Mouse (Mus musculus) G1E (cell line): ENCODE results near the gene Rtl5. TPM values are rescaled to one million over a fixed set of nuclear protein-coding genes. Genes with fewer than 3 reads are reported as not detected.

Source experiments
- ATAC-seq: 2 replicates; pipeline ENCODE4 v1.8.0; 2016; ENCODE audit warnings: mild to moderate bottlenecking; ENCODE audit not compliant: insufficient number of reproducible peaks, poor library complexity, low FRiP score, severe bottlenecking; ENCODE audit errors: extremely low read depth
- DNase-seq: peaks from one replicate; pipeline ENCODE4 v3.0.0; 2012; ENCODE audit warnings: low spot score
- H3K27me3 ChIP-seq: 2 replicates; pipeline ENCODE4 v1.6.1; 2012; ENCODE audit warnings: mild to moderate bottlenecking, low read length, inconsistent platforms; ENCODE audit not compliant: insufficient read depth
- H3K36me3 ChIP-seq: replicated peaks from 2 replicates; pipeline ENCODE3; 2012; ENCODE audit warnings: mild to moderate bottlenecking, inconsistent platforms
- H3K4me1 ChIP-seq: 2 replicates; pipeline ENCODE4 v1.6.1; 2012; ENCODE audit warnings: low read depth, low read length, inconsistent platforms, mixed read lengths; ENCODE audit not compliant: insufficient read depth
- H3K4me3 ChIP-seq: 2 replicates; pipeline ENCODE4 v1.5.1; 2012; ENCODE audit warnings: low read depth, mild to moderate bottlenecking, inconsistent platforms, low read length, moderate library complexity, mixed read lengths
- H3K9me3 ChIP-seq: replicated peaks from 2 replicates; pipeline ENCODE4 v1.6.1; 2012; ENCODE audit warnings: inconsistent platforms
- CTCF ChIP-seq: IDR thresholded peaks from 2 replicates; pipeline ENCODE4 v1.5.1; 2012; ENCODE audit warnings: low read depth, low read length, inconsistent platforms, mixed read lengths
- GATA1 ChIP-seq: IDR thresholded peaks from 2 replicates; pipeline ENCODE4 v1.6.1; 2012; ENCODE audit warnings: borderline replicate concordance, low read length, inconsistent platforms, mixed read lengths
- GATA2 ChIP-seq: IDR thresholded peaks from 2 replicates; pipeline ENCODE4 v1.6.1; 2012; ENCODE audit warnings: low read depth, low read length, inconsistent platforms, borderline replicate concordance
- POLR2AphosphoS5 ChIP-seq: IDR thresholded peaks from 2 replicates; pipeline ENCODE4 v1.6.1; 2012; ENCODE audit warnings: low read depth, low read length, inconsistent platforms; ENCODE audit not compliant: insufficient replicate concordance
- TAL1 ChIP-seq: conservative IDR thresholded peaks from 2 replicates; pipeline ENCODE4 v1.6.1; 2012; ENCODE audit warnings: low read depth, low read length, inconsistent platforms, mixed read lengths
- polyA plus RNA-seq: library from polyadenylated mRNA; stranded (reverse); fragments of >175 nt; gene quantifications from 2 replicates; pipeline ENCODE4 v1.2.3, GENCODE M21; 2012
- total RNA-seq, 2 experiments: library from RNA; stranded (forward) in 1 of 2; stranded (reverse) in 1 of 2; fragments of 200-1000 nt in 1 of 2; fragments of >200 nt in 1 of 2; fragmentation: Nextera tagmentation in 1 of 2; gene quantifications; 2 replicates each; pipeline ENCODE4 v1.2.3; 2014 to 2017

Gene Rtl5
- total and polyA plus RNA-seq, 3 experiments, result 0.82 TPM; not detected in 2

GRCm38 (mm10) chrX:102068811-102069540, 2.1 kb downstream of the Rtl5 start:
- Histone ChIP-seq H3K4me1 (no peaks in the 10 kb centered on the region), H3K4me3 (no peak overlapping the region), H3K36me3 (no peaks in the 10 kb centered on the region), H3K9me3 (no peaks in the 10 kb centered on the region), H3K27me3 (peaks cover 13% of the 10 kb centered on the region; the same call in 1 of the 2 replicates)
- ATAC-seq (no peak), DNase-seq (no peak)
- no peak for TF ChIP-seq GATA2
- TF ChIP-seq TAL1, result no peak

GRCm38 (mm10) chrX:102067118-102067517, 4.0 kb downstream of the Rtl5 start:
- Histone ChIP-seq H3K4me1 (no peaks in the 10 kb centered on the region), H3K27me3 (peaks cover 10% of the 10 kb centered on the region; the same call in 1 of the 2 replicates), H3K9me3 (no peaks in the 10 kb centered on the region), H3K4me3 (no peak overlapping the region), H3K36me3 (no peaks in the 10 kb centered on the region)
- ATAC-seq (no peak), DNase-seq (no peak)
- TF ChIP-seq GATA1 (no peak), POLR2AphosphoS5 (no peak), GATA2 (no peak), TAL1 (no peak), CTCF (no peak)

- Histone ChIP-seq H3K9me3 (no peaks in the 10 kb centered on the region), H3K27me3 (peaks cover 7% of the 10 kb centered on the region; the same call in 1 of the 2 replicates), H3K4me1 (no peaks in the 10 kb centered on the region), H3K36me3 (no peaks in the 10 kb centered on the region), H3K4me3 (no peak overlapping the region)
- ATAC-seq (no peak), DNase-seq (no peak)
- TF ChIP-seq CTCF (peak; percentile 44; the same call in 1 of the 2 replicates), TAL1 (no peak)
These were observed 5.0 kb downstream of the Rtl5 start for GRCm38 (mm10) chrX:102066134-102066533.

- DNase-seq (no peak), ATAC-seq (no peak)
- no peak for TF ChIP-seq GATA1
- TF ChIP-seq TAL1, result no peak
- TF ChIP-seq CTCF, result no peak
- no peak for TF ChIP-seq GATA2
- no peak for TF ChIP-seq POLR2AphosphoS5
These were observed 5.8 kb downstream of the Rtl5 start for GRCm38 (mm10) chrX:102065213-102065775.

GRCm38 (mm10) chrX:102064062-102064461, 7.0 kb downstream of the Rtl5 start:
- Histone ChIP-seq H3K36me3 (no peaks in the 10 kb centered on the region), H3K27me3 (no peaks in the 10 kb centered on the region; the same call in 1 of the 2 replicates), H3K4me1 (no peaks in the 10 kb centered on the region; the same call in 1 of the 2 replicates), H3K4me3 (no peak overlapping the region), H3K9me3 (no peaks in the 10 kb centered on the region)
- ATAC-seq, result no peak
- no peak for TF ChIP-seq GATA2
- TF ChIP-seq TAL1, result no peak
- no peak for TF ChIP-seq POLR2AphosphoS5
- TF ChIP-seq GATA1, result no peak
- TF ChIP-seq CTCF, result no peak
- DNase-seq, result no peak

More at GRCm38 (mm10) chrX:102065213-102065775, 5.8 kb downstream of the Rtl5 start:
- Histone ChIP-seq H3K4me1 (no peaks in the 10 kb centered on the region; the same call in 1 of the 2 replicates), H3K4me3 (no peak overlapping the region), H3K27me3 (no peaks in the 10 kb centered on the region; the same call in 1 of the 2 replicates), H3K9me3 (no peaks in the 10 kb centered on the region), H3K36me3 (no peaks in the 10 kb centered on the region)

GRCm38 (mm10) chrX:102060891-102061290, 10.2 kb downstream of the Rtl5 start:
- Histone ChIP-seq H3K27me3 (no peaks in the 10 kb centered on the region), H3K4me3 (no peak overlapping the region), H3K4me1 (no peaks in the 10 kb centered on the region; the same call in 1 of the 2 replicates), H3K36me3 (no peaks in the 10 kb centered on the region), H3K9me3 (no peaks in the 10 kb centered on the region)
- no peak for TF ChIP-seq GATA1
- no peak for TF ChIP-seq POLR2AphosphoS5
- TF ChIP-seq CTCF, result no peak
- no peak for TF ChIP-seq GATA2
- TF ChIP-seq TAL1, result no peak
- DNase-seq (no peak), ATAC-seq (no peak)
